Comparison of ENCODE assay signal across 12 mouse cellular contexts in genomic region chr17:43711557-43712352, GRCm38 (mm10).
"Had no signal": no experiment of that assay in that cellular context is flagged by ENCODE, and none has a peak within 500 bp of the region (broad histone marks: within the 10 kb centered on the region; RNA-seq: fewer than 3 reads in every experiment).

No protein-coding gene starts in this region.

- H3K27ac ChIP-seq: limb, embryonic 13.5 days; liver, embryonic 14.5 days; neural tube, embryonic 12.5 days; stomach, postnatal 0 days had no signal

- H3K4me2 ChIP-seq: limb, embryonic 13.5 days; neural tube, embryonic 12.5 days had no signal

- H3K27me3 ChIP-seq: limb, embryonic 13.5 days; neural tube, embryonic 12.5 days had no signal

- DNase-seq: kidney, postnatal 36 days; layer of hippocampus, adult 9-11 months; layer of hippocampus, postnatal 36 days; left cerebral cortex, postnatal 4 days; lung, adult 18-20 months; midbrain, embryonic 14.5 days; thymus, postnatal 14 days had no signal

- H3K4me1 ChIP-seq: neural tube, embryonic 12.5 days had no signal

- H3K9me3 ChIP-seq: neural tube, embryonic 12.5 days had no signal

- H3K9ac ChIP-seq: limb, embryonic 13.5 days; liver, embryonic 14.5 days; neural tube, embryonic 12.5 days had no signal

- H3K4me3 ChIP-seq: limb, embryonic 13.5 days; myocyte; neural tube, embryonic 12.5 days had no signal

- H3K36me3 ChIP-seq: neural tube, embryonic 12.5 days had no signal
